Mouse (Mus musculus) heart, postnatal 14 days (tissue): ENCODE results near the gene Chmp5. TPM values are rescaled to one million over a fixed set of nuclear protein-coding genes. Genes with fewer than 3 reads are reported as not detected.
"Not testable (repeated sequence)": the region's sequence is repeated elsewhere in the genome, so short reads cannot be mapped to it uniquely, and the experiment has no call there.

Experiments
- DNase-seq, 2 experiments: peaks; one replicate each; pipeline ENCODE4 v3.0.0; 2021 to 2022
- intact Hi-C: fragments of 180-260 bp; cut with DNase I; formaldehyde crosslinking; loops from one replicate; pipeline ENCODE4 v1.15.1; 2025
- long read RNA-seq, 2 experiments: library from polyadenylated mRNA; stranded (forward); transcript quantifications; one replicate each; pipeline ENCODE4 v2.0.0; 2021
- total RNA-seq, 2 experiments: library from RNA; stranded (reverse); gene quantifications; 2 replicates each; pipeline ENCODE4 v1.2.3; 2021

Gene Chmp5
- total RNA-seq: 10 to 100 TPM; 32.9 to 37.3 TPM
- long read RNA-seq, experiment 1, transcript Chmp5-201 (8 exons, 1,519 nt): major isoform, 60 of 64 reads
- long read RNA-seq, experiment 1, partial matches to known transcripts: 3 of 64 reads
- long read RNA-seq, experiment 1, other reads (novel, unspliced or antisense): 1 of 64 reads
- long read RNA-seq, experiment 2, transcript Chmp5-201 (8 exons, 1,519 nt): major isoform, 48 of 48 reads
- long read RNA-seq, experiment 2, partial matches to known transcripts: 0 of 48 reads
- long read RNA-seq, experiment 2, other reads (novel, unspliced or antisense): 0 of 48 reads

DNA sequence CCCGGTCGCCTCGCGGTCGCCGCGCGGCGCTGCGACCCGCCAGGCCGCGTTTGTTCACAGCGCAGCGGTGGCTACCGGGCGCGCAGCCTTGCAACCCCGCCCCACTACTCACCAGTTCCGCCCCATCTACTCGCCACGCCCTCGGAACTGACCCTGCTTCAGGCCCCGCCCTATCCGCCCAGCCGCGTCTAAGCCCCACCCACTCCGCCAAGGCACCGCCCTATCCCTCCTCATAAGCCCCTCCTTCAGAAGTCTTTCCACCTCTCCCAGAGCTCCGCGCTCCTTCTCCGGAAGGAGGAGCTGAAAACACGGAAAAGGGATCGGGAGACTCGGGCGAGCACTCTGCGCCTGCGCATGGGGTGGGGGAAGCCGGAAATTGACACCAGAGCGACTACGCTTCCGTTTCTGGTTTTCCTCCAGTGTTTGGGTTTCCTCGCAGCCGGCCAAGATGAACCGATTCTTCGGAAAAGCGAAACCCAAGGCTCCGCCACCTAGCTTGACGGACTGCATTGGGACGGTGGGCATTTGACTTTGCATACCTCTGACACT, at the start of gene Chmp5, which contains the start of gene Bag1:
Chmp5 (plus strand) TSS at position 248 of the 549 bp plus-strand sequence.
Bag1 (minus strand) TSS at position 135 of the 549 bp plus-strand sequence.
- peak; percentile 99 for DNase-seq
- intact Hi-C loops: loop anchor here (2.0 kb wide), 2 partner anchors 23 to 173 kb away; partner anchors contain the start of gene Nfx1

GRCm38 (mm10) chr4:40898476-40899044, 49.6 kb upstream of the Chmp5 start:
- intact Hi-C loops: no loop called here

GRCm38 (mm10) chr4:40899264-40899663, 48.9 kb upstream of the Chmp5 start:
- intact Hi-C loops: no loop called here

More at GRCm38 (mm10) chr4:40898476-40899044, 49.6 kb upstream of the Chmp5 start:
- no peak for DNase-seq

GRCm38 (mm10) chr4:40900071-40900470, 48.1 kb upstream of the Chmp5 start:
- no peak for DNase-seq
- intact Hi-C loops: loop anchor here (2.0 kb wide), 1 partner anchor 43 kb away; no protein-coding TSS in a partner anchor

More at GRCm38 (mm10) chr4:40899264-40899663, 48.9 kb upstream of the Chmp5 start:
- DNase-seq: no peak

- intact Hi-C loops: loop anchor here (2.0 kb wide), 1 partner anchor 44 kb away; no protein-coding TSS in a partner anchor
- DNase-seq: no peak
Measured at GRCm38 (mm10) chr4:40900612-40901011, 47.6 kb upstream of the Chmp5 start.

- intact Hi-C loops: loop anchor here (1.0 kb wide), 1 partner anchor 132 kb away; no protein-coding TSS in a partner anchor
- peak in 1 of 2 experiments; percentile 34 for DNase-seq
Measured at GRCm38 (mm10) chr4:40906298-40906697, 41.9 kb upstream of the Chmp5 start.

DNA sequence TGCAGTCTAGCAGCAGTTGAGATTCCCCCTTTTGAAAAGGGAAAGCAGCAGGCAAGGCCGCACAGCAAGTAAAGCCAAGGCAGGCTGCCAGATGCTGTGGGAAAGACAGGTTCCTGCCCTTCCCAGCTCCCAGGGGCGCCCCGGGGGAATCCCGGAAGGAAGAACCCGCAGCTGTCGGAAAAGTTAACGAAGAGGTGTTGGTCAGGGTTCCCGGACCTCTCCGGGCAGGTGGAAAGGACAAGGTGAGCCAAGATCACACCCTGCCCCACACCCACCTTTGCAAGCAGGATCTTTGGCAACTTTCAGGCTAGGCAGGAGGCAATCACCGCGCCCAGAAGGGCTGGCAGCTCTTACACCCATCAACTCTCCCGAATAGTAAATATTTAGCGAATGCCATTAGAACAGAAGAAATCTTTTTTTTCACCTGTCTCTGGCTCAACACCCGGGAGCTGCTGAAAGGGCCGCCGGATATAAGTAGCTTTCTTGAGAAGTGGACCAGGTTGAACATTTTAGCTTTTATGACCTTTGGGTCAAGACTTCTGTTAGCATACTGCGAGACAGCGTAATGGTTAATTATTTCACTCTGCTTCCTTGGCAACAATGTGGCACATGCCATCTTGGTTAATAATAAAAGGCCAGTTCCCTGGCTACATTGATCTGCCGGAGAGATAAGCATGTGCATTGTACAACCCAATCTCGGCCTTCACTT, 39.8 kb upstream of the Chmp5 start:
- intact Hi-C loops: no loop called here
- DNase-seq: peak; percentile 44 to 57

- intact Hi-C loops: no loop called here
- no peak for DNase-seq
Measured at GRCm38 (mm10) chr4:40914287-40914867, 33.8 kb upstream of the Chmp5 start.

GRCm38 (mm10) chr4:40915947-40916346, 32.3 kb upstream of the Chmp5 start:
- intact Hi-C loops: no loop called here
- DNase-seq: no peak

- DNase-seq: no peak
- intact Hi-C loops: no loop called here
Measured at GRCm38 (mm10) chr4:40916592-40917155, 31.5 kb upstream of the Chmp5 start.

GRCm38 (mm10) chr4:40919785-40920184, 28.4 kb upstream of the Chmp5 start, which contains the start of gene Spink4:
Spink4 (plus strand) TSS chr4:40920052.
- intact Hi-C loops: no loop called here
- peak; percentile 16 to 31 for DNase-seq

DNA sequence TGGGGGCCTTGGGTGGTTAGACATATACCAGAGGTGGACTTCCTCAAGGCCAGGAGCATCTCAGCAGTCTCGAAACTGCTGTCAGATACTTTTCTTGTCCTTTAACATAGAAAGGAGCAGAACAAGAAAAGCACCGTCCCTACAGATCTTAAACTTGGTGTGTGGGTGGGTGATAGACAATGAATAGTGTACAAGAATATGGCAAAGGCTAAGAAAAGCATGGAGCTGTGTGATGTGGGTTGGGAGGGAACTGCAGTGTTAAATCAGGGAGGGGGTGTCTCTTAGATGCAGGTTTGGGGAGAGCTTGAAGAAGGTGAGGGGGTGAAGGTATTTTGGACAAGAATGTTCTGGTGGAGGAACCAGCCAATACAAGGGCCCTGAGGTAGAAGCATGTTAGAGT, 27.6 kb upstream of the Chmp5 start:
- DNase-seq: no peak
- intact Hi-C loops: no loop called here

- no peak for DNase-seq
- intact Hi-C loops: no loop called here
Measured at GRCm38 (mm10) chr4:40921288-40921687, 26.9 kb upstream of the Chmp5 start.

GRCm38 (mm10) chr4:40923087-40923651, 25.0 kb upstream of the Chmp5 start:
- DNase-seq: no peak
- intact Hi-C loops: no loop called here

DNA sequence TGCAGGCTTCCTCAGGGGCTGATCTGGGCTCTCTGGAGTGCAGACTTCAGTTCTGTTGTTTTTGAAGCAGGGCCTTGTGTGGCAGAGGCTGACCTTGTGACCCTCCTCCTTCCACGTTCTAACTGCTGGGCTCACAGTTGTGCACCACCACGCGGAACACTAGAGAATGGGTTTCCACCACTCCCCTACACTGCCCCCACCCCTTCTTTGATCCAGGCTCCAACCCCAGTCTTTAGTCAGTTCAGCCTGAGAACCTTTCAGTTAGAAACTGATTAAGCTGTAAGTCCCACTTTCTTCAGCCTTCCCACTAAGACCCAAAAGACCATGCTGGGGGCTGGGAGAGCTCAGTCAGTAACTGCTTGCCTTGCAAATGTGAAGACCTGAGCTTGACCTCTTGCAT, 22.6 kb upstream of the Chmp5 start:
- intact Hi-C loops: no loop called here

DNA sequence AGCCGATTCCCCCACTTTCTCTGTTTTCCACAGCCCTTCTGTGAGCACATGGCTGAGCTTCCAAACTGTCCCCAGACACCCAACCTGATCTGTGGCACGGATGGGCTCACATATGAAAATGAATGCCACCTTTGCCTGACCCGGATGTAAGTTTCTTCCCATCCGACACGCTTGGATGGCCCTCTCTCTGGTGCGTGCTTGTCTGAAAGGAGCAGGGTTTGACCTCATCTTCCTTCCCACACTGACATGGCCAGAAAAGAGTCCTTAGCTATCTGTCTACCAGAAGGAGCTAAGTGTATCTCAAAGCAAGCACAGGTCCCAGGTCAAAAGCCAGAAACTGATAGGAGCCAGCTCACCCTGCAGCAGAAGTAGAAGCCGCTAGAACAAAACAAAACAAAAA, 19.2 kb upstream of the Chmp5 start:
- intact Hi-C loops: no loop called here
- no peak for DNase-seq

More for the DNA sequence above, 22.6 kb upstream of the Chmp5 start:
- no peak for DNase-seq

GRCm38 (mm10) chr4:40933694-40934093, 14.5 kb upstream of the Chmp5 start:
- intact Hi-C loops: no loop called here

GRCm38 (mm10) chr4:40934369-40934768, 13.8 kb upstream of the Chmp5 start:
- intact Hi-C loops, DNase-seq: not testable (repeated sequence)

More at GRCm38 (mm10) chr4:40933694-40934093, 14.5 kb upstream of the Chmp5 start:
- no peak for DNase-seq

- intact Hi-C loops: no loop called here
- DNase-seq: peak; percentile 69 to 77
Measured at GRCm38 (mm10) chr4:40936175-40936839, 11.9 kb upstream of the Chmp5 start.
